Mouse (Mus musculus): Measurements from ENCODE around the gene Gpc6.

The Gpc6 gene

DNA sequence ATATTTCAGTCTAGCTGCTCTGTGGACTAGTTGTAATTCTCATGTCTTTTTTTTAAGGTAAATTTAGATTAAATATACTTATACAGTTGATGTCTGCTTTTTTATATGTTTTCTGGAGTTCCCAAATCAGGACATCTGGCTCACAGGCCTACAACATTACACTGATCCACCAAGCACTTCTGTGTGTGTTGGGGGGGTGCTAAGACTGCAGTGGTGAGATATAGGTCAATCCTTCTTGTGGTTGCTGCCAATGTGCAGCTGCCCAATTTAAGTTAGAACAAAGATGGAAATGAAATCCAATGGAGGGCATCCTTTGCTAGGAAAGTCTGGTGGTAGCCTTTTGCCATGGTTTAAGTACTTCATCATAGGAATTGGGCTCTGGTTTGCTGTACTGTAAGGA is 340.5 kb downstream of the Gpc6 start:
- no peak for DNase-seq

DNA sequence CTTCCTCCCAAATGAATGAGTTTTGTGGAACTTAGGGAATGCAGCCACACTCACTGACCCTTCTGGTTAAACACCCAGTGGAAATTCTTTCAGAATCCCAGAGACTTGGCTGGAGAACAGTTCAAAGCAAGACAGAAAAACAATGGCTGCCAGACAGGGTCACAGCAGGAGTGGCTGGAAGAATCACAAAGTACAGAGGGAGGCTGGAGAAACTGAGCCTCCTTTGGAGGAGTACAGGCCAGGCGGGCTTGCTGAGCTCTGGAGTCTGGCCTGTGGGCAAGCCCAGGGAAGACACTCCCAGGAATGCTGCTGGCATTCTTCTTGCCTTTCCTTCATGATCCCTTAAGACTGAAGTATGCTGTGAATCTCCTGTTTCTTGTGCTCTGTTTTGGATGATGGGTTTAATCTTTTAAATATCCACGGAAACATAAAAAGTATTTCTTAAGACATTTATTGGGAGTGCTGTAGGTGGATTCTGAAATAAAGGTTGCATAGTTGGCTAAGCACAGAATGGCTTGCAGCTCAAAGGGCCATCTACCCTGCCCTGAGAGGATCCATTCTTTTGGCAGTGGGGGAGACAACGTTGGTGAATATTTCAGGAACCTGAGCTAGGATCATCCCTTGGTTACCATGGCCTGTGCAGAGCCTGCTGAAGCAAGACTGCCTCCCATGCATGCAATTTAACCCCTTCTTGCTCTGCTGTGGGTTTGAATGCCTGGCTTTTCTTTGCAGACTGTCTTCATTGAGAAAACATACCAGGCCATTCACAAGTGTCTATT is 342.9 kb downstream of the Gpc6 start:
- peak; percentile 3 for DNase-seq

DNA sequence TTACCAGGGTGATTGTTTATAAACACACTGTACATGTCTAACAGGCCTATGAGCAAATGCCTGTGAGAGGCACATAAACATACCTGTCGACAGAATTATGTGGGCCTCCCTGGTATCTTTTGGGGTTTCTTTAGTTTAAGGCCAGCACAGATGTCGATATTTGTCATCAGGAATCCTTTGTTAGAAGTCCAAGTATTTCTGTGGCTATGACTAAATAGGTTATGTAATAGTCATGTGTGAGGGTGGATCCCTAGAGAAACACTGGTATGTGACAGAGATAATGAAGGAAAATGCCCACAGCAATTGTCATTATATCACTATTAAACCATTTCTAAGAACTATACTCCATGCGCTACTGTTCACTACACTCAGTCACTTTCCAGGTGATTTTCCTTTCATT is 358.5 kb downstream of the Gpc6 start:
- no peak for DNase-seq

DNA sequence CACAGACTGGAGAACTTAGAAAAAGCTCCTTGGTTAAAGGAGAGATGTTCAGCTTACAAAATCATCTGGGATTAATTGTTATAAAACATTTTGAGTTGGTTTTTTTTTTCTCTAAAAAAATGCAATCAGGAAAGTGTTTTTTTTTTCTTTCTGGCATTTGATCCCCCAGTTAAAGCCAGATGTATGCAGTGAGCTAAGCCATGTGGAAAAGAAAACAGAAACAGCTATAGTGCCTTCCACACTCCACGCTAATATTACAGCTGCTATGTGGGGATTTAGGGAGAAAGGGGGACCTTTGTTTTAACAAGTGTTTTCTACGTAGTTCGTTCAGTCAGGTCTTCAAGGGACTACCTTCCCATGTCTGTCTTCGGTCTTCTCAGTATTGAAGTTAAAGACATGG is 368.6 kb downstream of the Gpc6 start:
- DNase-seq, result no peak

DNA sequence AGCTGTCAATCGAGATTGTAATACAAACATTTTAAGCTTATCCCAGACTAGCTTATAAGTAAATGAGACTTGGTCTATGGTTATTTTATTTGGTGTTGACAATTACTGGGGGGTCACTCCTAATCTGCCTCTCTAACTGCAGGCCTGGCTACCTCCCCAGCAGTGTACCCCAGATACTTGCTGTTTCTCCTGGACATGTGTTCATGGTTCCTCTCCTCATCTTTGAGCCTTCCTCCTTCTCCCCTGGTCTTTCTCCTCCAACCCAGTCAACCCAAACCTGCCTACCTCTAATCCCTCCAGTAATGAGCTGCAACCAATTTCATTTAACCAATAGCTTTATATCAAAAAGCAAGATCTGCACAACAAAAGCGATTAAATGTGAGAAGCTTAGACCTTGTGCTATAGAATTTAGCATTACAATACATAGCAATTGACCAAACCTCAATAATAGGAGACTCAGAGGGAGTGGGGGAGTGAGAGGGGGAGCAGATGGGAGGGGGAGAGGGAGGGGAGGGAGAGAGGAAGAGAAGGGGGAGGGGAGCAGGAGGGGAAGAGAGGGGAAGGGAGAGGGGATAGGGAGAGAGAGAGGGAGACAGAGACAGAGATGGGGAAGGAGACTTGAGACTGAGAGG is 371.2 kb downstream of the Gpc6 start:
- no peak for DNase-seq

DNA sequence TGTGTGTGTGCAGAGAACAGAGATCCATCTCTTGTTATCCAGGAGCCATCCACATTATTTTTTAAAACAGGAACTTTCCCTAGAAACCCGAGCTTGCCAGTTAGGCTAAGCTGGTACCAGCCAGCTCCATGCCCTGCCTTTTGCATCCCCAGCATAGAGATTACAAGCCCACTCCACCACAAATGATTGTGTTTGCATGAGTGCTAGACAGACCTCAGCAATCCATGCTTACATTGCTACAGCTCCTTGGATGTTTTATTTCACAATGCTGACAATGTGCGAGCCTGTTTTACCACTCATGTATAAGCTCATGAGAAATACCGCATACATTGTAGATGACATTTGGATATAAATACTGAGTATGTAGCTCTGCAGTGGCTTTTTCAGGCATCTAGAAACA is 375.9 kb downstream of the Gpc6 start:
- no peak for DNase-seq

DNA sequence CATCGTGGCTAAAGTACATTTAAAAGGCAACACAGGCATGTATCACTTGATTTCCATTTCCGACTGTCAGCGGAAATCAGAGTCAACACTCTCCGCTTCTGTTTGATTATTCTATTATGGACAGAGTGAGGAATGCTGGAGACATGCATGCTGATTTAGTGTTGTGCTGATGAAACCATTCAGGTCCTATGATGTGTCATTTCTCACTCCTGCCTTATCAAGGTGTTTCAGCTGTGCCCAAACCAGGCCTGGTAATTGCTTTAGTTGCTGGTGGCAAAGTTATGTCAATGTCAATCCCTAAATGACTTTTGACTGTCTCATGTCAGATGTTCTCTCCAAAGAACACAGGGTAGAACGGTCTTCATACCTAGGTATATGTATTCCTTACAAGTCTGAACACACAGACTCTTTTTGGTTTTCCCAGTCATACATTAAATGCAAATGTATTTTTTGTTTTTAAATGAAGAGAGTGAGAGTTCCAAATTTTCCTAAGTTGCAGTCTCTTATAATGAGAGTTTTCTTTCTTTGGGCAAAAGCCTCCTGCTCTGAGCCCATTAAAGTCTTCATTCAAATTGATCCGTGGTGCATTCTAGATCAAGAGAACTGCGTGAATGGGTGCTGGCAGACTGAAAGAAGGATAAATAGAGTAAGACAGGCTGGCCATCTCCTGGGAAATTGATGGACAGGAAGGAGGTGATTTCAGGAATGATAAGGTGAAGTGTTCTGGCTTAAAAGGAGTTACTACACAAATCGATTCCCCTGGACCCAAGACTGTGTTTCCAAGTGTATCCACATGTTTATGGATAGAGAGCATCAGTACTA is 379.0 kb downstream of the Gpc6 start:
- DNase-seq, result no peak

DNA sequence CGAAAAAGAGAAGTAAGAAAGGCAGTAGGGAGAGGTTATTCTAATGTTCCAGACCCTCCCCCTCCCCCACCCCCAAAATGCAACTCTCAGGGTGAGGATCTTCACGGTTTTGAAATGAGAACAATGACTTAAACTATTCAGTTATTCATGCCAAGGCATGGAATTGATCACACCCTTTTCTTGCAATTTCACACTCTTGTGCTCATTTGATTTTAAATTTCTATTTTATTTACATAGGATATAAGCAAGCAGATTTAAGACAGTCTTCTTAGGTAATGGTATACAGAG is 379.6 kb downstream of the Gpc6 start:
- no peak for DNase-seq

DNA sequence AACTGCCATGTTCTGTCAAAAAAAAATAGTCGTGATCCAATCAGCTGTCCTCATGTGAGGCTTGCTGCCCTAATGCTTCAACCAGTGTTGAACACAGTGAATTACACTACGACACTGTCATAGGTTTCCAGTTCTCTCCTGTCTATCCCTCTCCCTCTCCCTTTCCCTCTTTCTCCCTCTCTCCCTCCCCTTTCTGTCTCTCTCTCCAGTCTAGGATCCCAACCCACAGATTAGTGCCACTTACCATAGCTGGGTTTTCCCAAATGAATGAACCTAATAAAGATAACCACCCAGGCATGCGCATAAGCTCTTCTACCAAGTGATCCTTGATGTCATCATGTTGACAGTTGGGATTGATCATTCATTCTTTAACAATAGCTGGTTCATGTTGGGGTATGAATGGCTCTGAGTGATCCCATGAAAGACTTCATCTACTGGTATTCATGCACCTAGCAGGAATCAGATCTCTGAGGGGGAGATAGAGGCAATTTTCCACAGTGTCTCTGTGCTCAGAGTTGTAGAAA is 384.9 kb downstream of the Gpc6 start:
- no peak for DNase-seq

DNA sequence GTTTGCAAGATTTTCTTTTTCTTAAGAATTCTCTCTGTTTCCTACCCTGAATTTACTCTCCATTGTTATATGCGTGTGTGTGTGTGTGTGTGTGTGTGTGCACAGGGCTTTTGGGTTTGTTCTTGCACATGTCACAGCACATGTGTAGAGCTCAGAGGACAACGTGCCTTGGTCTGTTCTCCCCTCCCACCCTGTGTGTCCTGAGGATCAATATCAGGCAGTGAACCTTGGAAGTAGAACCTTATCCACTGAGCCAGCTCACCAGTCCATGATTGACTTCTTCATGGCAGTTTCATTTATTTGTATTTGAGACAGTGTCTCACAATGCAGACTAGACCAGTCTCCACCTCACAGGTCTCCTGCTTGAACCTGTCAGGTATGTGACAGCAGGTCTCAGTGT is 399.1 kb downstream of the Gpc6 start:
- DNase-seq, result no peak

DNA sequence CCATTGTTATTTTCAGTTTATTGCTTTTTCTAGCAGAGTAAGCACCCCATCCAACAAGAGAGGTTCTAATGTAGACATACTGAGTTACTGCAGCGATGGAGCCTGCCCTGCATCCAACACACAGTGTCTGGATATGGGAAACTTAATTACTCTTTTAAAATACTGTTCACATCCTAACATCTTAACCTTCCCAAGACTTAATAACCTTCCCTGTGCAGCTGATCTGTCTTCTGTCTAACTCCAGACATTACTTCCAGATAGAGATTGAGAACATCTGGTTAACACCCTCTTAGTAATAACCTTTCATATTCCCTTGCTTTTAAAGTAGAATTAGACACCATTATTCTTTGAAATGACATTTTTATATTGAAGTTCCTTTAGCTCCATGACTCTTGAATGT is 407.1 kb downstream of the Gpc6 start:
- no peak for DNase-seq

DNA sequence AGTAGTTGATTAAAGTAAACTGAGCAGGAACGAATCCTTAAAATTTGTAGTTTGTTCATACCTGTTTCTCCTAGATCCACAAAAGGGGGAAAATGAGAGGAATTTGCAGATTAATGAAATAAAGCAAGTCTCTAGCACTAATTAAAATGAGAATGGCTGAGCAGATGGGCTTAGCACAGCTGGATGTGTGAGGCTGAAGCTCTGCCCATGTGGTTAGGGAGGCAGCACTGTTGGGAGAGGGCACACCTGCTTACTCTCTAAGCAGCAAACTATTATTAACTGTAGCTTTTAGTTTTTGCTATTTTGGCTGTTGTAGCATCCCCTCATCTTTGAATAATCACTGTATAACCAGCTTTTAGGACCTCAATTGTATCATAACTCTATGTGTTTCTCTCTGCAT is 412.2 kb downstream of the Gpc6 start:
- no peak for DNase-seq

DNA sequence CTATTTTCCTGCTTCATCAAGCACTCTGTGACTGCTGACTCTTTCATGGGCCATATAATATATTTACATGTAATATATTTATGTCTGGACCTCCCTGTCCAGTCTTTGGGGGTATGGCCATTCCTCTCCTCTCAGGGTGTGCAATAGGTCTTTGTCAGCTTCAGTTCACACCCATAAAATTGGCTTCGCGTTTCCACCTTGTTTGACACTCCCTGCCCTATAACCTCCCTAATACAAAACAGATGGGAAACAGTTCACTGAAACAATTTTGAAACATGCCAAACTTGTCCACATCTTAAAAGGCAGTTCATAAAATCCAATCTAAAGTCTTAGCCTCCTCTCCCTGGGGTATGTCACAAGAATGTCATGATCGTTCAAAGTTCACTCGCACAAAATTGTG is 415.4 kb downstream of the Gpc6 start:
- no peak for DNase-seq

DNA sequence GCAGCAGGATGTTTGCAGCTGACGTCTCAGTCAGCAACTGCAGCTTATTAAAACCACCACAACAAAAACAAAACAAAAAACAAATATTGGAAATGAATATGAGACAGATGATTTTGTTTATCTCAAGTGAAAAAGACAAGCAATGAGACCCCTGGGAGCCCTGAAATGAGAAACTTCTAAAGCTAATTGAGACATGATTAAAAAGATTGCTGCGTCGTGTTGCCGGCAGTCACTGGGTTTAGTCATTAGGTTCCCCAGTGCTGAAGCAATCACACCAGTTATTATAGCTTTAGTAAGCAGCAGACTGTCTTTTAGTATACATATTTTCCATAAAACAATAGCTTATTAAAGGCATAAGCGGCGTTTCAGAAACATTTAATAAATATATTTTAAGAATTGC is 419.4 kb downstream of the Gpc6 start:
- DNase-seq, result no peak

DNA sequence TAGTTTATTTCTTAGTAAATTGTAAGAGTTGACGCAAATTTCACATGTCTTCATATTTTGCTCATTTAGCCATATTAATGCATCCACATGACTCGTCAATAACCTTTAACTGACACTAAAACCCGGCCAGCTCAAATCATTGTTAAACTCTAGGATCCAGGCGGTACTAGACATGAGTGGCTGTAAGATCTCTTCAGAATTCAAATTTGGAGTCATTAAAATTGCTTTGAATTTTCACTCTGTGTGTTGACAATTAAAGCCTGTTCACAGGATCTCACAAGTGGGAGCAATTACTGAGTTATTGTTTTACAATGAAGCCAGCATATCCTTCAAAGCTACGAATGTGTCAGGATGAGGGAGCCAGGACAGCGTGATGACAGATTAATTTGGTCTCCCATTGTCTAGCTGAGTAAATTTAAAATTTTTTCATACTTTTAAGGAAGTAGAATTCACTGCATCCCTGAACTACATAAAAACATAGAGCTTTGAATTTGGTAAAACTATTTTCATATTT is 421.3 kb downstream of the Gpc6 start:
- DNase-seq, result no peak

DNA sequence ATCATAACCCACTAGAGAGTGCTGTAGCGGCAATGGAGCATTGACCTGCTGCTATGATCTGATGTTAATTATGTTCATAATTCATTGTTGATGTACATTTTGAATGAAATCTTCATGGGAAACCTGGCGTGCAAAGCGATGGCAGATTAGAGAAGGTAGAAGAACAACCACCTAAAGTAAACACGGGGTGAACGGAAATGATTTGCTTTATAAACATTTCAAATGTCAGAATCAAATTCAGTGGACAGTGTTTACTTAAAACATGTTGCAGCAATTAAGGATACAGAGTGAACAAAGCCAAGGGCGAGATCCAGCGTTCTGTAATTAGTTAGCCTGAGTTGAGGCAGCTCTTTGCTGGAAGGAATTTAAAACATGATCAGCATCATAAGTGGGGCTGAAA is 426.2 kb downstream of the Gpc6 start:
- no peak for DNase-seq

DNA sequence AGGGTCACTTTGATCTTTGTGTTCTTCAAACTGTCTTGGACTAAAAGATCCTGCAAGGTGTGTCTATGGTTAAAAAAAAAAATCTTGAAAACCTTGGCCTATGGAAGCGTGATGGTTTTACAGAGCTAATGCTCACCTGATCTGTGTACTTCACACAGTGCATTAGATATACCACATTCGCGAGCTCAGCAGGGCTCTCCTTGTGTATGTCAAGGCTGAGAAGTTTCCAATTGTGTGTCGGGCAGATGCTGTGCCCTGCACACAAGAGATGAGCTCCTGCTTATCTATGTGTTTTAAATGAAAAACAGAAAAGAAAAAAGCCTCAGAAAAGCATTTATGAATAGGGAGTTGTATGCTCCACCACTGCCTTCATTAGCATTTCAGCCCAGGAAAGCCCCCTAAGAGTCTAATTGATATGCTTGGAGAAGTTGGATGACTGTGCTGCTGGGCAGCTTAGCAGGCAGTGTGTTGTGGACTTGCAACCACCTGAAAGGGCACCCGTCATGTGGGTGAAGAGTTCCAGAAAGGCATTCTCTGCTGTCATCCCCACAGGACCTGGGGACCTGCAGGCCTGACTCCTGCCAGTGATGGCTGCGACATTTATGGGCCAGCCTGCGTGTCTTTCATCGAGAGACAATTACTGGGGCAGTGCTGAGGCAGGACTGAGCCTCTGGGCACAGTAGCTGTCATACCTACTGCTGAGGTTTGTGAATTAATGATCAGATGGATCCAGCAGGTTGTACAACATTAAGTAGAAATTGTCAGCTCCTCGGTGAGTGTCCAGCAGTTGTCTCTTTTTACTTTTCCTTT is 436.2 kb downstream of the Gpc6 start:
- DNase-seq, result no peak

DNA sequence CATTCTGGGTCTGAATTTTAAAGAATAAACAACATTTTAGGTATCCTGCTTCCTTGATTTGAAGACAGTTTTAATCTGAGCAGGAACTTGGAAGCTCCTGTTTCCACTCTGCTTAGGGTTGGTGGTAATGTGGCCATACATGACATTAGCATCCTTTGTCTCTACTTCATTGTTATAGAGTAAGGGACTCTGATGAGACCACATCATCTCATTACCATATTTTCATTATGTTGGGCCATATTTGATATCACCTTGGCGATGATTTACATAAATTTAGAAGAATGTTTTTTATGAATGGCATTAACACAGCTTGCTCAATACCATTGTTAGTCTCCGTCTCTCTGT is 436.8 kb downstream of the Gpc6 start:
- no peak for DNase-seq

DNA sequence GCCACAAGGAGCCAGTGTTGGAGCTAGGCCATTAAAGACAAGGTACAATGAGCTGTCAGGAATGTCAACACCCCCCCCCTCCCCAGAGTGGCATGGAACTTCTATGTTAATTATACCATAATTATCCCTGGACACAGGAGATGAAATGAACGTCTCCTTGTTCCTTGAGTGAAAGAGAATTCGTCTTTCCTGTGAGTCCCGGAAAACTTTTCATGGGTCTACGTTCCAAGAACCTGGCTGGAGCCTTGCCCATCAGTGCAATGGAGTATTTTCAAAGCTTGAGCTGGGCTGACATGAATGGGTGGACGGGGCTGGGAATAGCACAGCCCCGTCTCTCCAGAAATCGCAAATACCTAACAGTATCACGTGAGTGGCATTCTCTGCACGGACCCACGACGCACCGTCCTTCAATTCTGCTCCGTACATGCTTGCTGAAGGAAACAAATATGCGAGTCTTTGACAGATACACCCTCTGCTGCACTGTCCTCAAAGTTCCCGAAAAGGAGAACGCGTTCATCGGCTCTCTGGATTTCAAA is 444.3 kb downstream of the Gpc6 start:
- DNase-seq, result no peak

DNA sequence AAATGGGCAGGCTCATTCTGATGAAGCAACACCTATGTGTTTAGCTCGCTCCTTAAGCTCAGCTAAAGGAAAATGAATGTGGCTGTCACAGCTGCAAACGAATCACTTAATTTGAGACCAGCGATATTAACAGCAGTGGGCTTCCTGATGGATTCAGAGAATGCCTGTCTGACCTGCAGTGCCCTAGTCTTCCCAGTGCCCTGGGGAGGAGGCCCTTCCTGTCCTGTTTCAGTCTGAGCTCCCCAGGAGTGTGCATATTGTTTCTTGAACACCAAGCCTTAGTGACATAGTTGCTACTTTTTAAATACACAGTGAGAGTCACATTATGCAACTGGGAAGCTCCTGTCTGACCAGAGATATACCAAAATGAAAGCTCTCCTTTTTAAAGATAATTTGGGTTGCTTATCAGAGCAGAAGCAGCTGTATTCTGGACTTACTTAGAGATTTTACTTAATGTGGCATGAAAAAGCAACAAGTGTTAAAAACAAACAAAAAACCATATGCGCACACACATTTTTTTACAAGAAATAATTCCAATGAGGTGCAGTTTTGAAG is 451.8 kb downstream of the Gpc6 start:
- DNase-seq, result no peak

DNA sequence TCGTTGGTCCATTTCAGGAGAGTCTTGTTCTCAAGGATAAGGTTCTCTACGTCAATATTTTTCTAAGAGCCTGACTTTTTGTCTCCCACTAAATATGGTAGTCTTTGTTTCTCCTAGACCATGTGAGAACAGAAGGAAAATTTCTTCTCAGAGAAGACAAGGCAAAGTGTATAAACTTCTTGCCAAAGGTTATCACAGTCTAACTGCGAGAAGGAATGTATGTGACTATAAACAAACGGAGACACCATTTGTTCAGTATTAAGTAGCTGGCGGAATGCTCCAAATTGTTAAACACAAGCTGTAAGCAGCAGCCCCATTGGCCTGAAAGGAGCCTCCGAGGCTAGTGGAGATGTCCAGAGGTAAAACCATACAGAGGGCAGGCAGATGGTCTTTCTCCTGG is 454.9 kb downstream of the Gpc6 start:
- no peak for DNase-seq

DNA sequence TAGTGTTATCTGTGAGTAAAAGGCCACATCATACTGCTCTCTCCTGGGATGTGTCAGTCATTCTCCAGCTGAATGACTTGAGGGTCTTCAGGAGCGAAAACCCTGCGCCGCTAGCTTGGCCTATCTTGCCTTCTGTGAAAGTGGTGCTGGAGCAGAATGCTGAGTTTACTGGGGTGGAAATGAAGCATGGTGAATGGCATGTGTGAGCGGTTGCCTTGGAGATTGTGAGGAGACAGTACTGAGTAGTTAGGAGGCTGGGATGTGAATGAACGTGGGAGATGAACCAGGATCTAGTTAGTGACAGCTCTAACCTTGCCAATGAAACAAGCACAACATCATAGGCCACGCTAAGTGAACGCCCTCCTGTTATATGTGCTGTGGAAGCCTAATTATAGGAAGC is 458.1 kb downstream of the Gpc6 start:
- DNase-seq, result no peak

All from lung, postnatal 36 days (tissue).